Mouse (Mus musculus) left cerebral cortex, postnatal 4 days (tissue): ENCODE measurements around the gene Polr2e. TPM values are rescaled to one million over a fixed set of nuclear protein-coding genes. Genes with fewer than 3 reads are reported as not detected.

Experiments used
- DNase-seq: peaks from one replicate; pipeline ENCODE4 v3.0.0-alpha.2; 2022
- intact Hi-C: fragments of 180-260 bp; cut with DNase I; formaldehyde crosslinking; loops from one replicate; pipeline ENCODE4 v1.15.1; 2025
- total RNA-seq, 2 experiments: library from RNA; stranded (reverse); gene quantifications; 2 replicates each; pipeline ENCODE4 v1.2.3; 2021

Gene Polr2e
- total RNA-seq, 2 experiments from 2014 or later = 63.9 to 74.2 TPM

DNA sequence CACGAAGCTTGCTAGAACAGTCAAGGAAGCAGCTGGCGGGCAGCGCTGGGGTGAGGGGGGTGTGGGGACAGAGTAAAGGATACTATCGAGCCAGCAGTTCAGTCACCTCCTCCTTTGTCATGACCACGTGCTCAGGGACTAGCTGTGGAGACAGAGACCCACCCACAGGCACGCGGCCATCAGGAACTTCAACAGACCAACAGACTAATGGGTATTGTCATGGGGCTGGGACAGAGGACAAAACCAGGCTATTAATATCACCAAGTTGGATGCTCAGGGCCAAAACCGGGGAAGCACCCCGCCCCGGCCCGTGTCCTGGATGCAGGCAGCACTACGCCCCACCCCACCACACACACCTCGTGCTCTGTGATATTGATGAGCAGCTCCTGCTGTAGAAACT is 2.8 kb downstream of the Polr2e start:
- DNase-seq = no peak
- intact Hi-C loops = loop anchor here (5.0 kb wide), 1 partner anchor 45 kb away; no protein-coding TSS in a partner anchor

DNA sequence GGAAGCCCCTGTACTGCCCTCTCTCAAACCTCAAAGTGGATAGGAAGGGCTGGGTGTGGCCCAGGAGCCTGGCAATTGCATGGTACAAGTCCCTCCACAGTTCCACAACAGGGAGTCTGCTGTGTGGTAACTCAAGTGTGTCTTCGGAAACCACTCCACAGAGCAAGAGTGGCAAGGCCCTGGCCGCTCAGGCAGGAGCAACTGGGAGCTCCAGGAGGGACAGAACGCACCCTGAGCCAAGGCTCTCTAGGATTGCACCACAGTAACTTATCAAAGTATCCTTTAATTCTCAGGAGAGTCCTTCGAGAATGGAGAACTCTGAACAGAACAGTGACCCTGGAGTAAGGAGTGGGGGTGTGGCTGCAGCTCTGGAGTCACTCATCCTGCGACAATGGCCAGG is 3.9 kb downstream of the Polr2e start:
- DNase-seq = no peak
- intact Hi-C loops = loop anchor here (5.0 kb wide), 1 partner anchor 43 kb away; no protein-coding TSS in a partner anchor

DNA sequence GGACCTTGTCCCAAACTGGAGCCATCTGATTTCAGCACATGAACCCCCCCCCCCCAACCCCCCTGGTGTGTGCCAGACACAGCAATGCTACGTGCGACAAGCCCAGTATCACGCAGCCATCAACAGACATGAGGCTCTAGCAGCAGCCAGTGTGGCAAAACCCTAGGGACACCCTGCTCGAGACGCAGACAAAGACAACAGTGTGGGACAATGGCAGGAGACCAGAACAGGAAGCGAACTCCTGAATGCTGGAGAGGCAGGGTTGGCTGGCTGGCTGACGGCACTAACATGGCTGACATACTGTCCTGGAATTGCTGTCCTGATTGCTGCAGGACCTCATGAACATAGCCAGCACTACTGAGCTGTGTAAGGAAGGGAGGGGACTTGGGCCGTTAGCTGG is 4.4 kb downstream of the Polr2e start:
- intact Hi-C loops = loop anchor here (5.0 kb wide), 1 partner anchor 43 kb away; no protein-coding TSS in a partner anchor

DNA sequence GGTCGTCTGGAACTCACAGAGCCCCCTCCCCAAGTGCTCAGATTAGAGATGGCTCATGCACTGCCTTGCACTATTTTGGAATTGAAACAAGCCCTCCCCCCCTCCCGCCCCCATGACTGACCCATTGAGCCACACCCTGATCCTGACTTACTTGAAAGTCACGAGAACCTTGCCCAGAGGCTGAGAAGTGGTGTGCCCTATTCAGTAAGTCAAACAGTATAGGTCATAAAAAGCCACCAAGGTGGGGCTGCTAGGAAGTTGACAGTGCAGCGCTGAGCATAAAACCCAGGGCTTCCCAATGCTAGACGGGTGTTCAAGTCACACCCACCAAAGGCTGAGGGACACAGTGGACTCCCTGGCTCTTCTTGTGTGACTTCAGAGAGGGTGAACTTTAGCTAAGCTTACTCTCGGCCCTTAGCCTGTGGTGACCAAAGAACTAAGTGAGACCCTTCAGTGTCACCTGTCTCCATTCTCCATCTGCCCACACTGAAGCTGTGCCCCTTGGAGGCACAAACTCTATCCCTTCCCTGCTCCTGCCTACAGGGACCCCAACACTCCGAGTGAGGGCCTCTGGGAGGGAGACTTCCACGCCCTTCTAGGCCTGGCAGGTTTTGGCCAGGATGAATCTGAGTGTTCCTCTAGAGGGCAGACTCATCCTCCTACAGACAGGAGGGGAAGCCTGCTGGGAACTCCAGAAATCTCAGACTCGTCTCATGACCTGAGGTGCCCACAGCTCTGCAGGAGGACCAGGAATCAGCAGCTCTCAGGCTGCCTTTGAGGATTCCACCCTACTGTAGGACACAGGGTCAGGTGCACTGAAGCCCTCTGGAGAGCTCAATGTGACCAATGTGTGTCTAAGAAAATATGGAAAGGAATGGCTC is 5.8 kb downstream of the Polr2e start:
- DNase-seq = no peak
- intact Hi-C loops = no loop called here

More for the DNA sequence above, 4.4 kb downstream of the Polr2e start:
- DNase-seq = no peak

DNA sequence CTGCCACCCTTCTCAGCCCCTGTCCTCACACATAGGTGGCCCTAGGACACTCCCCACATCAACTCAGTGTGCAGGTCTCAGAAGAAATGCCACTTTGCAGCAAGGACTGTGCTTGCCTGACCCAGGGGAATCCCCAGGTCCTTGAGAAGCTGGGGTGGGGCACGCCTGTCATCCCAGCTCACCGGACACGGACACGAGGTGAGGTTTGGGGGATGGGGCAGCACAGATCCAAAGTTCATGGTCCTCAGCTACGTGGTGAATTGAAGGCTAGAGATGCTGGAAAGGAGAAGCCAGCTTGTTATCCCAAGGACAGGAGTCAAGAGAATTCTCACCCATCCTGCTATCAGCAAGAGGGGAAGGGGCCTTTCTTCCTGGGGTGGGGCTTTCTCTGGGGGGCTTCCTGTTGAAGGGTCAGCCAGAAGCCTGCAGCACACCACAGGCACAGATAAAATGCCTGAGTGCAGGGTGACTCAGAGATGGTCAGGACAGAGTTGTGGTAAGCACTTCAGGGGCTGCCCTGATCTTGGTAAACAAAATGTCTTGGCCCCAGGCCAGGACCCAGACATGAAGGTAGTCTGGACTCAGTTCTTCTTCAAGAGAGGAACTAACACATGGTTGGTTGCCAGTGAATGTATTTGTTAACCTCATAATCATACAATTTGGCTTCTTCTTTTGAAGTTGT is 6.7 kb downstream of the Polr2e start:
- DNase-seq = no peak
- intact Hi-C loops = no loop called here

DNA sequence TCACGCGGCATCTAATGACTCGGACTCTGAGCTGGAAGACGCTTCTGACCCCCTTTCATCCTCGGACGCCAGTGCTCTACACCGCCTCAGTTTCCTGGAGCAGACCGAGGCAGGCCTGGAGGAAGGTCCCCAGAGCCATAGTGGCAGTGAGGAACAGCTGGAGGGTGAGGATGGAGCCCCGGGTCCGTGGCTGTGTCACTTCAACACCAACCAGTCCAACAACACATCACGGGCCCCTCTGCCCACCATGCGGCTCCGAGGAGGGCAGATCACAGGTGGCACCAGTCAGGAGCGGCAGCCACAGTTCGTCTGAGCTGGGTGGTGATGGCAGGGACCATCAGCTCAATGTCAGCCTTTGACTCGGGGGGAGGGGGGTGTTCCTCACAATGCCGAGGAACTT is 8.9 kb downstream of the Polr2e start:
- intact Hi-C loops = no loop called here
- no peak for DNase-seq

DNA sequence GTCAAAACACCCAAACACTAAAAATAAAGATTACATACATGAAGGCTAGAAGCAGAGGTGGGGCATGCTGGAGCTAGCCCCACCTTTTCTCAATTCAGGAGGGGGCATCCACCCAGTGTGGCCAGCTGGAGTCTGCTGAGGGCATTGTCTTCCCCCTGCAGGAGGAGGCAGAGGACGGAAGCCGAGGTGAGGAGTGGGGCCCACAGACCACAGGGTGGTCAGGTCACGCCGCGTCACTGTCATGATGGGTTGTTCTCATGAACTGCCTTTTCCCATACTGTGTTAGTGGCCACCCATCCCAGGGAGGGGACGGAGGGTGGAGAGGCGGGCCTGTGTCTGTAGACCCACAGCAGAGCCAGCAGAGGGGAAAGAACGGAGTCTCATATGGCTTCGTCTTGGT is 9.4 kb downstream of the Polr2e start:
- DNase-seq = no peak
- intact Hi-C loops = no loop called here

DNA sequence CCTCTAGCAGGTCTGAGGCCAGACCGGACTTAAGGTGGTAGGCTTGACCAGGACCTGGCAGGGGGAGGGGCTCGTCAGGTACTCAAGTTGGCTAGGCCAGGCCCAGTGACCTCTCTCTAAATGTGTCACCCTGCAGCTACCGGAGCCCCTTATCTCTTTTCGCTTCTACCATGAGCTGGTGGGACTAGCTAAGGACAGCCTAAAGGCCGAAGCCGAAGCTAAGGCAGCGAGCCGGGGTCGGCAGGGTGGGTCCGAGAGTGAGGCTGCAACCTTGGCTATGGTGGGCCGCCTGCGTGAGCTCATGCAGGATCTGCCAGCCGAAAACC is 11.1 kb downstream of the Polr2e start:
- DNase-seq = no peak
- intact Hi-C loops = no loop called here

DNA sequence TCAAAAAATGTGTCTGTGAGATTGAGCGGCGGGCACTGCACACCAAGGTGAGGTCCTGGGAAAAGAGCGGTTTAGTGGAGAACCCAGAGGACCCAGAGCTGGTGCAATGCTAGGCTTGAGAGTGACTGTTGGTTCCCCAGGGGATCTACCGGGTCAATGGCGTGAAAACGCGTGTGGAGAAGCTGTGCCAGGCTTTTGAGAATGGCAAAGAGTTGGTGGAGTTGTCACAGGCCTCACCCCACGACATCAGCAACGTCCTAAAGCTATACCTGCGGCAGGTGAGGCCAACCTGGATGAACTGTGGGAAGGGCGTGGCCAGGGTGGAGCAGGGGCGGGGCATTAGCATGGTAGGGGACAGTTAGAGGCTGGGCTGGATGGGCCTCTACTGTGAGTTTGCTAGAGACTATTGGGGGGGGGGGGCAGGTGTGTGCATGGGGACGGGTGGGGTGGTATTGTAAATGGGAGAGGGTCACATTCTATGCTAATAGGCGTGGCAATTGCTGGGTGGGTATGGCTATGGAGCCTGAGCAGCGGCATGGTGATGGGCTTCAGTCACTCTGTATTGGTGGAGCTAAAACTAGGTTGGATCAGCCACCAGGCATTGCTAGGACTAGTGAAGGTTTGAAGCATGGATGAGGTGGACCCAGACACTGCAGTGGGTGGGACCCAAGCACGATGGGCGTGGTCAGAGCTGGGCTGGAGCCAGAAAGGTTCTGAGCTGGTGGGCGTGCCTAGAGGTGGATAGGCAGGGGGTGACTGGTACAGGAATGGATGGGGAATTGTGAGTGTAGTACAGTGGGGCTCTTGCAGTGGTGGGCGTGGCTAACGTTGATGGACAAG is 11.7 kb downstream of the Polr2e start:
- intact Hi-C loops = no loop called here
- no peak for DNase-seq

DNA sequence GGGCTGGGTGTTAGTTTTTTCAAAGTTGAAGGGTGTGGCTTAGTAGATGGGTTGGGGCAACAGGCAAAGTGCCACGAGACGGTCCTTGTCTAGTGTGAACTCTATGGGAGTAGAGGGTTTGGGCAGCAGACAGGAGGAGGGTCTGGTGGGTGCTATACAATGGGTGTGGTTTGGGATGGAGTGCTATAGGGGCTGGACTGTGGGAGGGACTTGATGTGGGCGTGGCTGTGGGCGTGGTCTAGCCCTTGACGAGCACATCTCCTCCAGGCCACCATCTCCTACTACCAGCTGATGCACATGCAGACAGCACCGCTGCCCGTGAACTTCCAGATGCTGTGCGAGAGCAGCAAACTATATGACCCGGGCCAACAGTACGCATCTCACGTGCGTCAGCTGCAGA is 13.7 kb downstream of the Polr2e start:
- DNase-seq = no peak
- intact Hi-C loops = no loop called here

DNA sequence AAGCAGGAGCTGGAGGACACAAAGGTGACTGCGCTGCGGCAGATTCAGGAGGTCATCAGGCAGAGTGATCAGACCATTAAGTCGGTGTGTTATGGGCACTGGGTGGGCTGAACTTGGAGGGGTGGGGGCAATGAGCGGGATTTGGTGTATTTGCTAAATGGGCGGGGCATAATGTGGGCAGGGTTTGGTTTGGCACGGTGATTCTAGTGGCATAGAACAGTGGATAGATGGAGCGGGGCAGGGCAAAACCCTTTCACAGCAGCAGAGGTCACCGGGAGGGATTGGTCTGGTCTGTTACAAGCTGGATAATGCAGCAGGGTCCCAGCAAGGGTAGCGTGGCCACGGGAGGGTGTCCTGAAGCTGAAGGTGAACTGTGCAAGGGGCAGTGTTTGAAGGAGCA is 14.1 kb downstream of the Polr2e start:
- intact Hi-C loops = no loop called here
- DNase-seq = no peak

DNA sequence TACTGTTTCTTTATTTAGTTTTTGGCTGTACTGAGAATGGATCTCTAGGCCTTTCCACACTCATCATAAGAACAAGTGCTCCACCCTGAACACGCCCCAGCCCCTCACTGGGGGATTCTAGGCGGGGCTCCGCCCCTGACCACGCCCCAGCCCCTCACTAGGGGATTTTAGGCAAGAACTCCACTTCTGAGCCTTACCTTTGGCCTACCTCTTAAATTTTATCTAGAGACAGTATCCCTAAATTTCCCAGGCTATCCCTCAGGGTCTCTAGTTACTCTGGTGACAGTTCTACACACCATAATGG is 14.6 kb downstream of the Polr2e start:
- DNase-seq = no peak
- intact Hi-C loops = no loop called here

DNA sequence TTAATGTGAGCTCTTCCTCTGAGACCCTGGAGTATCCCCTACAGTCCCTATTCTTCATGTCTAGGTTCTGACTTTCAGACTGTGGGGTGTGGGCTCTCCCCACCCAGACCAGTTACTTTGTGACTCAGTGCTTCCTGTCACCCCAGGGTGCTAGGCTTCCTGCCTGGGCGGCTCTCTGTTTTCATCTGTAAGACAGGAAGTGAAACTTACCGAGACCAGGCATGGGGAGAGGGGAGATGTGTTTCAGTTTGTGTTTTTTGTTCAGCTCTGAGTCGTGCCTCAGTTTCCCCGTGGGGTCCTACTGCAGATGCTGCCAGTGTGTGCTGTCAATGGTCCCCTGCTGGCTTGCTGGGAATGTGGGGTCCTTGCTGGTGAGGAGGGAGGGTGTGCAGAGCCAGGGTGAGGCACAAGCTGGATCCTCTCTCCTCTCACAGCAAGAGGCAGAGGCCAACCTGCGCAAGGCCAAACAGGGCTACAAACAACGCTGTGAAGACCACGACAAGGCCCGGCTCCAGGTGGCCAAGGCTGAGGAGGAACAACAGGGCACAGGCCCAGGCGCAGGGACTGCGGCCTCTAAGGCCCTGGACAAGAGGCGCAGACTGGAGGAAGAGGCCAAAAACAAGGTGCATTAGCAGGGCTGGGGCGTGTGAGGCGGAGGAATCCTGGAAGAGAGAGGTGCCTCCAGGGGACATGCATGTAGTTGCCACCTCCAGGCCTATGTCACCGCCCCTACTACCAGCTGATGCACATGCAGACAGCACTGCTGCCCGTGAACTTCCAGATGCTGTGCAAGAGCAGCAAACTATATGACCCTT is 15.2 kb downstream of the Polr2e start:
- DNase-seq = no peak
- intact Hi-C loops = no loop called here

DNA sequence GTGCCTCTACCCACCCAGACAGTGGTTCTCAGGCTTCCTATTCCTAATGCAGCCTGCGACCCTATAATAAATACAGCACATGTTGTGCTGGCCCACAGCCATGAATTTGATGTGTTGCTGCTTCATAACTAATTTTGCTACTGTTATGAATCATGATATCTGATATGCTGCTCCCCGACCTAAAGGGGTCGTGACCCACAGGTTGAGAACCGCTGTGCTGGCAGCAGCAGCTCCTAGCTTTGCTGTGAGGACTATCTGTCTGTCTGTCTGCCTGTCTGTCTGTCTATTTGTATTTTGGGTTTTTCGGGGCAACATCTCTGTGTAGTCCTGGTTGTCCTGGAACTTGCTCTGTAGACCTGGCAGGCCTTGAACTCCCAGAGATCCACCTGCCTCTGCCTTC is 15.8 kb downstream of the Polr2e start:
- intact Hi-C loops = no loop called here

DNA sequence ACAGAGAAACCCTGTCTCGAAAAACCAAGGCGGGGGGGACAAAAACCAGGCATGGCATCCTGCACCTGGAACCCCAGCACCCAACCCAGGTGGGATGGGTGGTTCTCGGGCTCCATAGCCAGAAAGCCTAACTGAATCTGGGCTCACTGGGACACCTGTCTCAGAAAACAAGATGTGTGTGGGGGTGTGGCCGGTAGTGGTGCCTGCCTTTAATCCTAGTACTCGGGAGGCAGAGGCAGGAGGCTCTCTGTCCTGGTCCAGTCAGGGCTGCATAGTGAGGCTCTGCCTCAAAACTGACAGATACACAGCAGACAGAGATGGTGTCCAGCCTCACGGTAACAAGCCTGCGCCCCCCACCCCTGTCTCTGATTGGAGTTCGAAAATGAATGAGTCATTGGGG is 16.8 kb downstream of the Polr2e start:
- intact Hi-C loops = no loop called here

More for the DNA sequence above, 15.8 kb downstream of the Polr2e start:
- no peak for DNase-seq

DNA sequence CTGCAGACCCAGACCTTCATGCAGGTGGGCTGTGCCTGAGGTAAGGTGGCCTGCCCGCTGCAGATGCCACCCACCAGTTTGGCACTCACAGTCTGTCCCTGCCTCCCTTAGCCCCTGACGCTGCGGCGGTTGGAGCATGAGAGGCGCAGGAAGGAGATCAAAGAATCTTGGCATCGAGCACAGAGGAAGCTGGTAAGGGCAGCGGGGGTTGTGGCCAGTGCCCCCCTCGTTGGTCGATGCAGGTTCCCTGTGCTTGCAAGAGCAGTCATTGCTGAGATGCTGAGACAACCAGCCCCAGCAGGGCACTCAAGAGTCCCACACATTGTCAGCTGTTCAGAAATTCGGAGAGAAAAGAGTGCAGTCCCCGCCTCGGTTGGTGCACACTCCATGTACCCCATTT is 17.4 kb downstream of the Polr2e start:
- intact Hi-C loops = no loop called here
- DNase-seq = no peak

More for the DNA sequence above, 16.8 kb downstream of the Polr2e start:
- no peak for DNase-seq

DNA sequence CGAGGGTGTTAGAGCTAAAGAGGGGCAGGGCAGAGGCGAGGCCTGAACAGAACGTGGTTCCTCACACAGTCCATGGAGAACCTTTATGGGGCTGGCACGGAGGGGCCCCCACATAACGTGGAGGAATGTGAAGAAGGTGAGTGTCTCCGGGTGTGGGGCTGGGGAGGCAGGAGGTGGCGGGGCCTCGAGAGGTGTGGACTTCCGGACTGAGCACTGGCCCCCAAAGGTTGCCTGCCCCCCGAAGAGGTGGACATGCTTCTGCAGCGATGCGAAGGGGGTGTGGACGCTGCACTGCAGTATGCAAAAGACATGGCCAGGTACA is 18.3 kb downstream of the Polr2e start:
- no peak for DNase-seq
- intact Hi-C loops = no loop called here

DNA sequence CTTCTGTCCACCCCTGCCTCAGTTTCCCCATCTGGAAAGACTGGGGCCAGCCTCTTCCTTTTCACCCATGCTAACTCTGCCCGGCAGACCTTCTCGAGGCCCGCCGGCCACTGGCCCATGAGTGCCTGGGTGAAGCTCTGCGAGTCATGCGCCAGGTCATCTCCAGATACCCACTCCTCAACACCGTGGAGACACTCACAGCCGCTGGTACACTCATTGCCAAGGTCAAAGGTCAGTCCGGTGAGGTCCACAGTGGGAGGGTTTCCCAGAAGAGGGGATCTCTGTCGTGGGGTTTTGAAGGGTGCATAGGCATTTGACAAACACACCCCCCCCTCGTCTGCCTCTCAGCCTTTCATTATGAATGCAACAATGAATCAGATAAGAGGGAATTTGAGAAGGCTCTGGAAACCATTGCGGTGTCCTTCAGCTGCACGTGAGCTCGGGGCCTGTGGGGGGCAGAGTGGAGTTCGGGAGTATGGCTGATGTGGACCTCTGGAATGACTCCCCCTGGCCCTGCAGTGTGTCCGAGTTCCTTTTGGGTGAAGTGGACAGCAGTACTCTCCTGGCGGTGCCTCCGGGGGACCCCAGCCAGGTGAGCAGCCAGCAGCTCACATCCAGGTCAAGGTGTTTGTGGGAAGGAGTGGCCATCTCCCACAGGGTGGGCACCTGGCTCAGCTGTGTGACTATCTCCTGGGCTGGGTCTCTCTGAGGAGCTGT is 18.8 kb downstream of the Polr2e start:
- intact Hi-C loops = no loop called here
- DNase-seq = no peak

DNA sequence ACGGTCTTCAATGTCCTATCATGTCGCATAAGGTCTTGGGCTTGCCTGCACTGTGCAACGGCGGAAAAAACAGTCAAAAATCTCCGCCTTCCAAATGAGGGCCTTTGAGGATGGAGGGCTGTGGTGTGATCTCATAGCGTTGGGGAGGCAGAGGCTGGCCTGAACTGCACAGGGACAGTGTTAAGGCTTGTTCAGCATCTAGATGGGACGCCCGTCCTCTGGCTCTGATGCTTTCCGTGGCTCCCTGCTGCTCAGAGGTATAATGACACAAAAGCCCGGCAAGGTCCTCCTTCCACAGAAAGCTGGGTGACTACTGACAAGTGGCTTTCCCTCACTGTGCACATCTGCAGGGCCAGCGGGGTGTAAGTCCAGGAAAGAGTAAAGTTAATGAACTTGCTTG is 19.4 kb downstream of the Polr2e start:
- DNase-seq = no peak
- intact Hi-C loops = no loop called here

DNA sequence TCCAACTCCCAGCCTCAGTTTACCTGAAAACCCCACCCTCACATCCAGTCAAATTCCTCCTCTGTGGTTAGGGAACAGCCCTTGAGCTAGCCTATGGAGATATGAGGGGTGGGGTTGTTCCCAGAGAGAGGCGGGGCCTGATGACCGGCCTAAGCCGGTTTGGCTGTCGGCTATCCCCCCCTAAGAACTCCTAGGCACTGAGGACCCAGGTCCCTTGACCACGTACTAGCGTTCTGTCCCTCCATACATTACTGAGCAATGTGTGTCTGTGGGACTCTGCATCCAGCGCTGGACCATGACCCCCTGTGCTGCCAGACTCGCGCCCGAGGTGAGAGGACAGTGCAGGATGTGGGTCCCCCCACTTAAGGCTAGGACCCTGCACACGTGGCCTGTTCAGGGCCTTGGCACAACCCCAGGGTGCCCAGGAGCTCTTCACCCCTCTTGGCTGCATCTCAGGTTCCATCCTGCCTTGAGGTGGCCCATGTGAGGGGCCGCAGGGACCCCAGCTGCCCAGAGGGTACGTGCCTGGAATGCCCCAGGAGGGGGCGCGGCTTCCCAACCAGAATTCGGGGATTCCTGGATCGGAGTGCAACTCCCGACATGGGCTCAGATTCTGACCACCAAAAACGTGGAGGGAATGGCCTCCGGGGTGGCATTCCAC is 20.0 kb downstream of the Polr2e start:
- intact Hi-C loops = no loop called here

More for the DNA sequence above, 20.0 kb downstream of the Polr2e start:
- no peak for DNase-seq
